Mouse (Mus musculus): ENCODE data around the gene Gm44973.

The Gm44973 gene

GRCm38 (mm10) chr7:5016920-5017319 is 1.6 kb downstream of the Gm44973 start:
- DNase-seq (ENCODE audit: low spot score in 2 of 2) = no peak

GRCm38 (mm10) chr7:5017352-5017751 is 2.1 kb downstream of the Gm44973 start:
- DNase-seq (ENCODE audit: low spot score in 2 of 2) = peak; percentile 38 to 46

GRCm38 (mm10) chr7:5017931-5018330 is 2.6 kb downstream of the Gm44973 start:
- no peak for DNase-seq (ENCODE audit: low spot score in 2 of 2)

- peak in 1 of 2 experiments; percentile 35 for DNase-seq (ENCODE audit: low spot score in 2 of 2)
Observed at GRCm38 (mm10) chr7:5019576-5019975, 4.3 kb downstream of the Gm44973 start.

GRCm38 (mm10) chr7:5020000-5020681 is 4.8 kb downstream of the Gm44973 start, which contains the start of the genes Zfp865 and Ccdc106:
TSS of gene Zfp865 (plus strand) at chr7:5020376.
TSS of gene Ccdc106 (plus strand) at chr7:5020553.
- peak; percentile 99 to 100 for DNase-seq (ENCODE audit: low spot score in 2 of 2)

- no peak for DNase-seq (ENCODE audit: low spot score in 2 of 2)
Observed at GRCm38 (mm10) chr7:5020685-5021084, 5.4 kb downstream of the Gm44973 start.

DNA sequence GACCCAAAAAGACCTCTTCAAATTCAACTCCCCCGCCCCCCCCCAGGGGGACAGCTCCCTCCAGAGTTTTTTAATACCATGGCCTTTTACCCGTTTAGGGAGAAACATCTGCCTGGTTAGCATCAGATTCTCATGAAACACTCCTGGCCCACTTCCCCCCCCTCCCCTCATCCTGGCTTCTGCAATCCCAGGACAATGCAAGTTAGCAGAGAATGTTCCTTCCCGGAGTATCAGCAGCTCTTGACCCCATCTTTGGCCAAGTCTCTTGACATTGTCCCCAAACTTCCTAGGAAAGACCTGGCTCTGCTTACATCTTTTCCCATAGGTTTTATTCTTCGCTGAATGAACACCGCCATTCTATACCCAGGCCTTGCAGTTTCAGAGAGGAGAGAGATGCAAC is 5.9 kb downstream of the Gm44973 start:
- no peak for DNase-seq (ENCODE audit: low spot score in 2 of 2)

DNA sequence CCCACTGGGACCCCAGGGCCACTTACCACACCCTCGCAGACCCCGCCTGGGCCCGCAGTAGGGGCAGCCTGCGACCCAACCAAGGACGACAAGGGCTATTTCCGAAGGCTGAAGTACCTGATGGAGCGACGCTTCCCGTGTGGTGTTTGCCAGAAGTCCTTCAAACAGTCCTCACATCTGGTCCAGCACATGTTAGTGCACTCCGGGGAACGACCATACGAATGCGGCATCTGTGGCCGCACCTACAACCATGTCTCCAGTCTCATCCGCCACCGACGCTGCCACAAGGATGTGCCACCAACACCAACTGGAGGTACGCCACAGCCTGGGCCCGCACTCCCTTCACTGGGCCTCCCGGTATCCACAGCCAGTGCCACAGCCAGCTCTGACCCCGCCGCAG is 14.2 kb downstream of the Gm44973 start:
- DNase-seq (ENCODE audit: low spot score in 2 of 2) = no peak

DNA sequence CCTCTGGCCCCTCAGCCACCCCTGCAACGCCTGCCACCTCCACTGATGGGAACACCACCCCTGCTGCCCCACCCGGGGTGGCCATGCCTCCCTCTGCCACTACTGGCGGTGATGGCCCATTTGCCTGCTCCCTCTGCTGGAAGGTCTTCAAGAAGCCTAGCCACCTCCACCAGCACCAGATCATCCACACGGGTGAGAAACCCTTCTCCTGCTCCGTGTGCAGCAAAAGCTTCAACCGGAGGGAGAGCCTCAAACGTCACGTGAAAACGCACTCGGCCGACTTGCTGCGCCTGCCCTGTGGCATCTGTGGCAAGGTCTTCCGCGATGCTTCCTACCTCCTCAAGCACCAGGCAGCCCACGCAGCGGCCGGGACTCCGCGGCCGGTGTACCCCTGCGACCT is 14.7 kb downstream of the Gm44973 start:
- DNase-seq (ENCODE audit: low spot score in 2 of 2) = no peak

DNA sequence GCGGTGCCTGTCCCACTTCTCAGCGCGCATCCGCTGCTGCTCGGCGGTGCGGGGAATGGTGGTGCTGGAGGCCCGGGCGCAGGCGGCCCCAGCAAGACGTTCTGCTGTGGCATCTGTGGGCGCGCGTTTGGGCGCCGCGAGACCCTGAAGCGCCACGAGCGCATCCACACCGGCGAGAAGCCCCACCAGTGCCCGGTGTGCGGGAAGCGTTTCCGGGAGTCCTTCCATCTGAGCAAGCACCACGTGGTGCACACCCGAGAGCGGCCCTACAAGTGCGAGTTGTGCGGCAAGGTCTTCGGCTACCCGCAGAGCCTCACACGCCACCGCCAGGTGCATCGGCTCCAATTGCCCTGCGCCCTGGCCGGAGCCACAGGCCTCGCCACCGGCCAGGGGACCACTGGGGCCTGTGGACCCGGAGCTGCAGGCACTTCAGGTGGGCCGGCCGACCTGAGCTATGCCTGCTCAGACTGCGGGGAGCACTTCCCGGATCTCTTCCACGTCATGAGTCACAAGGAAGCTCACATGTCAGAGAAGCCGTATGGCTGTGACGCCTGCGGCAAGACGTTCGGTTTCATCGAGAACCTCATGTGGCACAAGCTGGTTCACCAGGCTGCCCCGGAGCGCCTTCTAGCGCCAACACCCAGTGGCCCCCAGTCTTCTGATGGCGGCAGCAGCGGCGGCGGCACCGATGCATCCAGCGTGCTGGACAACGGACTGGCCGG is 15.4 kb downstream of the Gm44973 start:
- DNase-seq (ENCODE audit: low spot score in 2 of 2) = no peak

- no peak for DNase-seq (ENCODE audit: low spot score in 2 of 2)
Observed at GRCm38 (mm10) chr7:5031496-5031895, 16.2 kb downstream of the Gm44973 start.

DNA sequence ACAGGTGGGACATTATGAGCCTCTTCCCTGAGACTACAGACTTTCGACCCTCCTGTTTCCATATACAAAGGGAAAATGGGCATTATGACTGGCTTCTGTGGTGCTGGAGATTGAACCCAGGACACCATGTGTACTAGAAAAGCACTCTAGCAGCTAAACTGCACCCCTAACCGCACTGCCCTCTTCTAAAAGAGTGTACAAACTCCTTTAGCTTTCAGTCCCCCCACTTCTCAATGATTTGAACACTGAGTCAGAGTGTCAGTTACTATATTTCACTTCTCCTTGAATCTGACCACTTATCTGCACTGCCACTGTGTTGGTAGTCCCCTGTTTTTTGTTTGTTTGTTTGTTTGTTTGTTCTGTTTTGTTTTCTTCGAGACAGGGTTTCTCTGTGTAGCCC is 18.5 kb downstream of the Gm44973 start, which contains the start of gene 4632433K11Rik:
Gene 4632433K11Rik (plus strand): TSS at position 301 of the 400 bp plus-strand sequence.
- DNase-seq (ENCODE audit: low spot score in 2 of 2) = no peak

GRCm38 (mm10) chr7:5035628-5036027 is 20.3 kb downstream of the Gm44973 start:
- DNase-seq (ENCODE audit: low spot score in 2 of 2) = no peak

- DNase-seq (ENCODE audit: low spot score in 2 of 2) = no peak
Observed at GRCm38 (mm10) chr7:5036136-5036535, 20.8 kb downstream of the Gm44973 start.

- DNase-seq (ENCODE audit: low spot score in 2 of 2) = no peak
Observed at GRCm38 (mm10) chr7:5037026-5037425, 21.7 kb downstream of the Gm44973 start.

DNA sequence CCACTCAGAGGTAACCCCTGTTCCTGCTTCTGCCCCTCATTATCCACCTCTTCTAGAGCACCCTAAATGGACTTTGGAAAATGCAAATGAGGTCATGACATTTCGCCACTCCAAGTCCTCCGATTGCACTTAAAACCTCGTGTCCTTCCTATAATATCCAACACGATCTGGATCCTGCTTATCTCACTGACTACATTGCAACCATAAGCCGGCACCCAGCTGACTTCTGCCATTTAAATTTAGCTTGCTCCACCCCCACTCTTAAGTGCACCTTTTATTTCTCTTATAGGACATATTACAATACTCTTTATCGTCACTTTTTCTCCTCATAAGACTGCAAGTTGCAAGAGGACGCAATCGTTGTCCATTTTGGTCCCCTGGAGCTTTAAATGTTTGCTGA is 22.2 kb downstream of the Gm44973 start:
- DNase-seq (ENCODE audit: low spot score in 2 of 2) = no peak

DNA sequence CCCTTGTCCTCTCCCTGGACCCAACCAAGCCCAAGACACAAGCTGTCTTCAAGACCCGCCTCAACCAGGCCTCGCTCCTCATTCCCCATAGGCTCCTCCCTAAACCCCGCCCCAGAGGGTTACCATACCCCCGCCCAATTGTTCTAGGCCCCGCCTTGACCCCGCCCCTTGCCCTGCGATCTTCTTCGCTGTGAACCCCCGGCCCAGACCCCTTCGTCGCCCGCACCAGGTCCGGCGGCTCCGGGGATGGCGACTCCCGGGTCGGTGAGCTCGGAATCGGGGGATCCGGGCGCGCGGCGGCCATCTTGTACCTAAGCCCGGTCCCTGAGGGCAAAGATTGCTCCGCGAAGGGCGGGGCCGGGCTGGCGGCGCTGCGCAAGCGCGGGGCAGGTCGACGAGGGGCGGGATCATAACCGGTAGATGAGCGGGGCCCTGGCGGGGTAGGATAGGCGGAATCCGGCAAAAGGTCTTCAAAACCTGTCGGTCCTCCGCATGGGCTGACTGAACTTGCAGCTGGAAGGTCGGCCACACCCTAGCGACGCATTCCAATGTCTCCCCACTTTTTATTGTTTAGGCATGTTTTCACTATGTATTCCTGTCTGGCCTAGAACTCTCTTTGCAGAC is 22.9 kb downstream of the Gm44973 start, which contains the start of gene Zfp784:
Gene Zfp784 (minus strand): TSS at position 338 of the 624 bp plus-strand sequence.
- peak; percentile 91 to 92 for DNase-seq (ENCODE audit: low spot score in 2 of 2)

- DNase-seq (ENCODE audit: low spot score in 2 of 2) = no peak
Observed at GRCm38 (mm10) chr7:5038940-5039339, 23.6 kb downstream of the Gm44973 start.

GRCm38 (mm10) chr7:5044981-5045380 is 29.7 kb downstream of the Gm44973 start:
- no peak for DNase-seq (ENCODE audit: low spot score in 2 of 2)

- DNase-seq (ENCODE audit: low spot score in 2 of 2) = no peak
Observed at GRCm38 (mm10) chr7:5046112-5046511, 30.8 kb downstream of the Gm44973 start.

- DNase-seq (ENCODE audit: low spot score in 2 of 2) = no peak
Observed at GRCm38 (mm10) chr7:5047313-5047712, 32.0 kb downstream of the Gm44973 start.
